Mouse (Mus musculus) kidney, adult 2 months (tissue): Measurements from ENCODE around the gene 1700125H20Rik.

ENCODE experiments used
- CTCF ChIP-seq: fragments of 200-500 bp; conservative IDR thresholded peaks from 2 replicates; pipeline ENCODE4 v1.5.1; 2011; ENCODE audit warnings: low read depth, mild to moderate bottlenecking, control low read depth, low read length, moderate library complexity, mixed read lengths; ENCODE audit not compliant: insufficient read depth, insufficient read length
- POLR2A ChIP-seq: fragments of 200-500 bp; IDR thresholded peaks from one replicate; pipeline ENCODE4 v1.6.1; 2011; ENCODE audit warnings: low read depth, low read length, control low read depth

GRCm38 (mm10) chr11:85223248-85223647 lies 53.0 kb downstream of the 1700125H20Rik start:
- TF ChIP-seq POLR2A = no peak
- TF ChIP-seq CTCF = no peak
